Mouse (Mus musculus): ENCODE measurements around the gene Cdk18. TPM values are rescaled to one million over a fixed set of nuclear protein-coding genes. Genes with fewer than 3 reads are reported as not detected.

Cdk18 gene
- total and polyA plus RNA-seq, 2 experiments from 2014 or later, result 3.1 to 7.2 TPM

- no peak for ATAC-seq (ENCODE audit: low FRiP score)
- no peak for TF ChIP-seq CTCF (IDR thresholded peaks at IDR 0.05)
Observed at GRCm38 (mm10) chr1:132113098-132113497, 26.4 kb downstream of the Cdk18 start.

DNA sequence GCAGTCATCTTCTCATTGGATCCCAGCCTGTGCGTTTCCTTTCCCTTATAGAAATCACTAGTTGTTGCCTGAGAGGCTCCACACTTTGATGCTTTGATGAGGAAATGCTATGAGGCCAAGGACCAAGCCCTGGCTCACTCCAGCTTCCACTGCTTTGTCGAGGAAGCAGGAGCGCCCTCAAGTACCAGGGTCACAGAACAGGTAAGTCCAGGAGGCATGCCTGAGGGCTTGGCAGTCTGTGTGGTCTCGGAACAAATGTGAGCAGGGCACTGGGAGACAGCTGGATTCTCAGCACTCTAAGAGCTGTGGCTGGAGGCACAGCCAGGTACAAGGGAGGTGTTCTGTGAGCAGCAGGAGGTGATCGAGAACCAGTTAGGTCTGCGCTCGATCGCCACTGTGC is 27.1 kb downstream of the Cdk18 start:
- Histone ChIP-seq H3K4me2 (ENCODE audit: low read depth, low read length, poor library complexity, severe bottlenecking) (no peak overlapping the region), H3K27ac (ENCODE audit: low read depth, low read length) (no peak overlapping the region), H3K4me3 (ENCODE audit: low read depth, low read length) (no peak overlapping the region), H3K4me1 (ENCODE audit: insufficient read depth, low read length) (no peaks in the 10 kb centered on the region), H3K27me3 (ENCODE audit: insufficient read depth, low read length) (no peaks in the 10 kb centered on the region), H3K9me3 (ENCODE audit: low read length) (no peaks in the 10 kb centered on the region), H3K36me3 (ENCODE audit: insufficient read depth, low read length) (no peaks in the 10 kb centered on the region), H3K9ac (replicated peaks; ENCODE audit: low read length, poor library complexity, severe bottlenecking) (no peak overlapping the region)
- no peak for ATAC-seq (ENCODE audit: low FRiP score)
- no peak for TF ChIP-seq CTCF (IDR thresholded peaks at IDR 0.05)
- DNase-seq (ENCODE audit: low spot score), result no peak
- 78% methylated on average over 8 of the region's 8 CpGs for WGBS

More at GRCm38 (mm10) chr1:132113098-132113497, 26.4 kb downstream of the Cdk18 start:
- no peak for DNase-seq (ENCODE audit: low spot score)
- H3K27me3 ChIP-seq (ENCODE audit: insufficient read depth, low read length), result no peaks in the 10 kb centered on the region
- H3K4me3 ChIP-seq (ENCODE audit: low read depth, low read length), result no peak overlapping the region
- H3K9ac ChIP-seq (replicated peaks; ENCODE audit: low read length, poor library complexity, severe bottlenecking), result no peak overlapping the region
- no peak overlapping the region for H3K27ac ChIP-seq (ENCODE audit: low read depth, low read length)
- no peaks in the 10 kb centered on the region for H3K9me3 ChIP-seq (ENCODE audit: low read length)
- no peaks in the 10 kb centered on the region for H3K4me1 ChIP-seq (ENCODE audit: insufficient read depth, low read length)
- no peaks in the 10 kb centered on the region for H3K36me3 ChIP-seq (ENCODE audit: insufficient read depth, low read length)
- no peak overlapping the region for H3K4me2 ChIP-seq (ENCODE audit: low read depth, low read length, poor library complexity, severe bottlenecking)
- 48% methylated on average over 3 of the region's 3 CpGs for WGBS

- no peaks in the 10 kb centered on the region for H3K36me3 ChIP-seq (ENCODE audit: insufficient read depth, low read length)
- H3K4me2 ChIP-seq (ENCODE audit: low read depth, low read length, poor library complexity, severe bottlenecking), result no peak overlapping the region
- no peak for TF ChIP-seq CTCF (IDR thresholded peaks at IDR 0.05)
- ATAC-seq (ENCODE audit: low FRiP score) (no peak), DNase-seq (ENCODE audit: low spot score) (no peak)
- no peak overlapping the region for H3K9ac ChIP-seq (replicated peaks; ENCODE audit: low read length, poor library complexity, severe bottlenecking)
- H3K4me3 ChIP-seq (ENCODE audit: low read depth, low read length), result no peak overlapping the region
- no peak overlapping the region for H3K27ac ChIP-seq (ENCODE audit: low read depth, low read length)
- WGBS, result 0% methylated on average over 1 of the region's 1 CpGs
- no peaks in the 10 kb centered on the region for H3K27me3 ChIP-seq (ENCODE audit: insufficient read depth, low read length)
- H3K9me3 ChIP-seq (ENCODE audit: low read length), result no peaks in the 10 kb centered on the region
- H3K4me1 ChIP-seq (ENCODE audit: insufficient read depth, low read length), result no peaks in the 10 kb centered on the region
Observed at GRCm38 (mm10) chr1:132111411-132111810, 28.1 kb downstream of the Cdk18 start.

DNA sequence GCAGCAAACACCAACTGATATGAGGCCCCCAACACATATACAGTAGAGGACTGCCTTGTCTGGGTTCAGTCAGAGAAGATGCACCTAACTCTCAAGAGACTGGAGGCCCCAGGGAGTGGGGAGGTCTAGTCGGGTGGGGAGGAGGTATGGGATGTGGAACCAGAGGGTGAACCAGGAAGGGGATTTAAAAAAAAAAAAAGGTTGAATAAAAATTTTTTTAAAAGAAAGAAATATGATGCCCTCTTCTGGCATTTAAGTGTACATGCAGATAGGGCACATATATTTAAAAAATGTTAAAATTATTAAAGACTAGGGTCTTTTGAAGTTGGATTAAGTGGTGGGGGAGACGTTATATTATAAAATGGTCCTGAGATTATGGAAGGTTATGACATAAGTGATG is 30.1 kb downstream of the Cdk18 start:
- H3K4me1 ChIP-seq (ENCODE audit: insufficient read depth, low read length), result no peaks in the 10 kb centered on the region
- TF ChIP-seq CTCF (IDR thresholded peaks at IDR 0.05), result no peak
- H3K9me3 ChIP-seq (ENCODE audit: low read length), result no peaks in the 10 kb centered on the region
- ATAC-seq (ENCODE audit: low FRiP score), result no peak
- WGBS, result 75% methylated on average over 2 of the region's 2 CpGs
- no peaks in the 10 kb centered on the region for H3K36me3 ChIP-seq (ENCODE audit: insufficient read depth, low read length)
- no peak overlapping the region for H3K4me2 ChIP-seq (ENCODE audit: low read depth, low read length, poor library complexity, severe bottlenecking)
- DNase-seq (ENCODE audit: low spot score), result no peak
- no peak overlapping the region for H3K4me3 ChIP-seq (ENCODE audit: low read depth, low read length)
- no peak overlapping the region for H3K27ac ChIP-seq (ENCODE audit: low read depth, low read length)
- H3K27me3 ChIP-seq (ENCODE audit: insufficient read depth, low read length), result no peaks in the 10 kb centered on the region
- no peak overlapping the region for H3K9ac ChIP-seq (replicated peaks; ENCODE audit: low read length, poor library complexity, severe bottlenecking)

GRCm38 (mm10) chr1:132104353-132104752 is 35.1 kb downstream of the Cdk18 start:
- H3K27me3 ChIP-seq (ENCODE audit: insufficient read depth, low read length), result no peaks in the 10 kb centered on the region
- H3K9ac ChIP-seq (replicated peaks; ENCODE audit: low read length, poor library complexity, severe bottlenecking), result no peak overlapping the region
- H3K4me2 ChIP-seq (ENCODE audit: low read depth, low read length, poor library complexity, severe bottlenecking), result no peak overlapping the region
- H3K36me3 ChIP-seq (ENCODE audit: insufficient read depth, low read length), result no peaks in the 10 kb centered on the region
- no peak for DNase-seq (ENCODE audit: low spot score)
- no peaks in the 10 kb centered on the region for H3K4me1 ChIP-seq (ENCODE audit: insufficient read depth, low read length)
- no peak overlapping the region for H3K27ac ChIP-seq (ENCODE audit: low read depth, low read length)
- H3K4me3 ChIP-seq (ENCODE audit: low read depth, low read length), result no peak overlapping the region
- no peak for TF ChIP-seq CTCF (IDR thresholded peaks at IDR 0.05)
- 62% methylated on average over 14 of the region's 14 CpGs for WGBS
- no peaks in the 10 kb centered on the region for H3K9me3 ChIP-seq (ENCODE audit: low read length)
- ATAC-seq (ENCODE audit: low FRiP score), result no peak

- H3K4me1 ChIP-seq (ENCODE audit: insufficient read depth, low read length), result no peaks in the 10 kb centered on the region
- no peaks in the 10 kb centered on the region for H3K27me3 ChIP-seq (ENCODE audit: insufficient read depth, low read length)
- no peak overlapping the region for H3K4me3 ChIP-seq (ENCODE audit: low read depth, low read length)
- H3K9ac ChIP-seq (replicated peaks; ENCODE audit: low read length, poor library complexity, severe bottlenecking), result no peak overlapping the region
- H3K4me2 ChIP-seq (ENCODE audit: low read depth, low read length, poor library complexity, severe bottlenecking), result no peak overlapping the region
- 82% methylated on average over 6 of the region's 6 CpGs for WGBS
- no peaks in the 10 kb centered on the region for H3K9me3 ChIP-seq (ENCODE audit: low read length)
- no peak overlapping the region for H3K27ac ChIP-seq (ENCODE audit: low read depth, low read length)
- no peak for ATAC-seq (ENCODE audit: low FRiP score)
- no peak for TF ChIP-seq CTCF (IDR thresholded peaks at IDR 0.05)
- DNase-seq (ENCODE audit: low spot score), result no peak
- no peaks in the 10 kb centered on the region for H3K36me3 ChIP-seq (ENCODE audit: insufficient read depth, low read length)
Observed at GRCm38 (mm10) chr1:132101953-132102697, 37.4 kb downstream of the Cdk18 start.

Data from midbrain, postnatal 0 days (tissue).